Mouse (Mus musculus) CH12.LX (cell line): ENCODE data around the gene Cdk14.

ENCODE experiments used
- CTCF ChIP-seq, 2 experiments: IDR thresholded peaks in 1 of 2; conservative IDR thresholded peaks in 1 of 2; 2 replicates each; pipeline ENCODE4 v1.5.1; 2011 to 2012; ENCODE audit warnings: low read depth in 2 of 2, low read length in 2 of 2, improper control_type of control experiment in 1 of 2, inconsistent platforms in 1 of 2, mild to moderate bottlenecking in 1 of 2, moderate library complexity in 1 of 2
- EP300 ChIP-seq: IDR thresholded peaks from 2 replicates; pipeline ENCODE4 v1.6.1; 2011; ENCODE audit warnings: low read length, improper control_type of control experiment
- MAZ ChIP-seq: IDR thresholded peaks from 2 replicates; pipeline ENCODE4 v1.6.1; 2012; ENCODE audit warnings: low read depth, mild to moderate bottlenecking, inconsistent platforms, low read length, improper control_type of control experiment, moderate library complexity
- MXI1 ChIP-seq: IDR thresholded peaks from 2 replicates; pipeline ENCODE4 v1.6.1; 2011; ENCODE audit warnings: mild to moderate bottlenecking, low read depth, low read length, improper control_type of control experiment
- MYC ChIP-seq: IDR thresholded peaks from 2 replicates; pipeline ENCODE4 v1.6.1; 2011; ENCODE audit warnings: low read depth, mild to moderate bottlenecking, improper control_type of control experiment, low read length
- NELFE ChIP-seq: IDR thresholded peaks from 2 replicates; pipeline ENCODE4 v1.6.1; 2011; ENCODE audit warnings: low read depth, low read length, improper control_type of control experiment
- POLR2A ChIP-seq: IDR thresholded peaks from 2 replicates; pipeline ENCODE4 v1.6.1; 2011; ENCODE audit warnings: low read depth, mild to moderate bottlenecking, improper control_type of control experiment, low read length
- POLR2AphosphoS2 ChIP-seq: IDR thresholded peaks from 2 replicates; pipeline ENCODE4 v1.6.1; 2011; ENCODE audit warnings: low read depth, low read length, improper control_type of control experiment
- RAD21 ChIP-seq: IDR thresholded peaks from 2 replicates; pipeline ENCODE4 v1.6.1; 2011; ENCODE audit warnings: low read depth, mild to moderate bottlenecking, low read length, improper control_type of control experiment, moderate library complexity

DNA sequence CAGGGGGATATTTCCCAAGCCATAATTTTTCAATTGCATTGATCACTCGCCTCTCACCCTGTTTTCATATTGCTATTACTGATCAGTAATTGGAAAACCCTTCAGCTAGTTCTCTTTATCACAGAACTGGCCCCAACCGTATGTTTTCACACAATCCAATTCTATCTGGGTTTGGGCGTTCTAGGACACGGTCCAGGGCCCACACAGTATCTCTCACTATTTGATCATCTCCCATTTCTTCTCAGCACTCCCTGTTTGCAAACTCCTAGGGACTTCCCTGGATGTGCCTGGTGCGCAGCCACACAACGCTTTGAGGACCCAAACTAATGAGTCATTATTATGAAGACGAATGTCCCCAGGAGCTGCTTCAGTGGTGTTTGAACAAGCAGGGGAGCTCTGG is 502.4 kb downstream of the Cdk14 start:
- TF ChIP-seq POLR2A (no peak), EP300 (no peak), RAD21 (no peak), POLR2AphosphoS2 (no peak), NELFE (no peak), CTCF (conservative IDR thresholded peaks at IDR 0.05 in 1 of 2, IDR thresholded peaks at IDR 0.05 in 1 of 2; ENCODE audit: low read depth in 2 of 2, low read length in 2 of 2) (no peak), MXI1 (no peak), MYC (no peak), MAZ (no peak)
